Mouse (Mus musculus): Measurements from ENCODE around the gene Nup160.

Gene Nup160

DNA sequence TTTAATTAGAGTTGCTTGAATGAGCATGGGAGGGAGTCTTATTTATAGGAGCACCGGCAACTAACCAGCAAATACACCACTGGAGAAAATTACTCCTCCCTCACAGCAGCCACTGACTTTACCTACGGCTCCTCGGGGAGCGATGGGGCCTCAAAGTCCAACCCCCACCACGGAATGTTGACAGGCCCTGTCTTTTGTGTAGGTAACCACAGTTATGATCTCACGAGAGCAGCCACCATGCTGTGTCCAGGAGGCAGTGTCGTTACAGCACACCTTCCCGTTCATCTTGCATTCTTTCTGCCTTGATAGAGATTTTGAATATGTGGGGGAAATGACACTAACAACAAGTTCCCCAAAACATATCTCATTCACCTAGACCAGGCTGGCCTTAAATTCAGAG is at the start of gene Nup160:
Nup160 (plus strand) TSS at position 209 of the 400 bp plus-strand sequence.
- DNase-seq (ENCODE audit: low spot score in 2 of 2), result peak; percentile 50 to 52

DNA sequence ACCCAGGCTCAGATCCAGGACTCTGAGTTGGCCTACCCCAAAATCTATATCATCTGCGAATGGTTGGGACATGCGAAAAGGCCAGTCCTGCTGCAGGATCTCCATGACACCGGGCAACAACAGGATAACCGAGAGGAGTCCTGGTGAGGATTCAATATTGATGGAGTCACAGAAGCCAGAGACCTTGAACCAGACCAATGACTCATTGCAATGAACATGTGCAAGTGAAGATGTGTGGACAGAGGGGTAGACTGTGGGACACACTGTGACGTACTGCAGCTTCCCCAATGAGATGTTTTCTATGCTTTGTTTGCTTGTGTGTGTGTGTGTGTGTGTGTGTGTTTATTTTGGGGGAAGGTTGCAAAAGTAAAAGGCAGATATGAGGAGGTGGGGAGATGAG is 48.8 kb upstream of the Nup160 start:
- no peak for DNase-seq (ENCODE audit: low spot score in 2 of 2)

DNA sequence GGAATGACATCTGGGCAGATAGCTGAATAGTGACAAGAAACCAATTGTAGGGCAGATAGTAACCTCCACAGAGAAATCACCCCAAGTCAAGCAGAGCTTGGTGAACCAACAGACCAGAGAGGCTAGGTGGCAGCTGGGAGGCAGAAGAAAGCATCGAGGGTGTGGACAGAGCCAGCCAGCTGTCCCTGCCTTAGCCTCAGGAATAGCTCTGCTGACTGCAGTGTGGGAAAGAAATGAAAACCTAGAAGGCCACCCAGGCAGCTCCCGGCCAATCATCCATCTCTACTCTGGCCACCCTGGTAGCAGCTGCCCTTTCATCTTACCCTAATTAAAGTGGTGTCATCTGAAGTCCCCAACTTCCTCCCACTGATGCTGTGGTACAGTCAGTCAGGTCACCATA is 47.5 kb upstream of the Nup160 start:
- DNase-seq (ENCODE audit: low spot score in 2 of 2), result no peak

DNA sequence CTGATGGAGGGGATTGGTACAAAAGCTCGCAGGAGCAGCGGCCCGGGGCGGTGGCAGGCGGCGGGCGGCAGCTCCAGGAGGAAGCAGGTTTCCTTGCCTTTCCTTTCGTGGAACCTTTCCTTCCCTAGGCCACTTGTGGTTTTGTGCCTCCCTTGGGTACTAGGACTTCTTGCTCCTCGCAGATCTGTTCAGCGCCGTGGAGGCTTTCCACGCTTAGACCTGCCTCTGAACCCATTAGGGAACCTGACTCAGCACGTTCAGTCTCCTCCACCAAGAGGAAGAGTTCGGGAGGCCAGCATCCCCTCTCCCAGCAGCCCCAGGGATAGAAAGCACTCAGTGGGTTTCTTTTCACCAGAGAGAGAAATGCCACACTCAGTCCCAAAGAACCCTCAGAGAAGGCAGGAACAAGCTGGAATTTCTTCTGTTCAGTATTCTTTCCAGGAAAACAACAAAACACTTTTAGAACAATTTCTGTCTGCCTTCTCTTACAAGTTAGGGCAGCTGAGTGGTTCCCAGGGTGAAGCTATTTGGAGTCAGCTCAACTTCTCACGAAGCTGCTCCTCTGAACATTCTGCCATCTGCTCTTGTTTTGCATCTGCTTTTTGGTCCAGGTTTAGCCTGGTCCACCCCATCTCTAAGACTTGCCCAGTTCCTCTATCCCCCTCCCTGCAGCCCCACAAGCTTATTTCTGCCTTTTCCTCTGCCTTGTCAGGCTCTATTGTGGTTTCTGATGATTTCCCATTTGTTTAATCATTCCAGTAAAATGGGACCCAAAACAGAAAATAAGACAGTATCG is 44.9 kb upstream of the Nup160 start:
- peak in 1 of 2 experiments; percentile 42 for DNase-seq (ENCODE audit: low spot score in 2 of 2)

DNA sequence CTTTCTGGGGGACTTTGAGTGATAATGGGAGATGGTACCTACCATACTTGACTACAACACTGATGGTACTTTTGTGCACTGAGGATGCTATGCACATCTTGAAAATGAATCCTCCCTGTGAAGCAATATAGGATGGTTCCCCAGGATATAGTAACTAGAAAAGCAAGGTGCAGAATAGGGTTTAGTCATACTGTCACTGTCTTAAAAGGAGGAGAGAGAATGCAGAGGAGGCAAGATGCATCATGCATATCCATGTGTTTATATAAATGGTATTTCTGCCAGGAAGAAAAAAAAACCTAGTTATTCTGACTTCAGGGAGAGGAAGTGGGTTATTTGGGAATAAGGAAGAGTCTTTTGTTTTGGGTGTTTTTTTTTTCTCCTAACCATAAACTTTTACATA is 42.3 kb upstream of the Nup160 start:
- DNase-seq (ENCODE audit: low spot score in 2 of 2), result no peak

DNA sequence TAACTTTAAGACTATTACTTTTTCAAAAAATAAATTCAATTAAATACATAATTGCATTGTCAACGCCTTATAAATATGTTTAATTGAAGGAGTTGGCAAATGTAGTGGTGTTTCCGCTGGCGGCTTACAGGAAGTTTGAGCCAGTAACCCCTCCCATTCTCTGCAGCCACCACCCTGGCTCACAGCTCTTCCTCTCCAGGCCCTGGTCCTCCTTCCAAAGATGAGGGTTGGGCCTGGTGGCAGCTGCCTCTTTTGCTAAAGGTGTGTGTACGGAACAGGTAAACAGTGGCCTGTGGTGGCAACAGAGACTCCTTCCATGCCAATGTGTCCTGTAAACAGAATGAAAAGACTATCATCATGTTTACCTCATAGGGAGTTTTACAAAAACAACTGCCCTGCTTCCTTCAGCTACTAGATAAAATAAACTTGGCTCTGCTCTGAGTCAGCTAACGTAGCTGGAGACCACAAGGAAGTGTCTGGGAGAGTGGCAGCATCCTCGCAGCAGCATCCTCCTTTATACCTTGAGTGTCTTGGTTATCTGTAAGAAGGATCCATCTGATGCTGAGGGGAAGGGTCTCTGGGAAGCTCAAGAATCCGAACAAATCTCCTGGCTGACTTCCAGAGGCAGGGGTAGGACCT is 41.8 kb upstream of the Nup160 start:
- peak; percentile 52 to 57 for DNase-seq (ENCODE audit: low spot score in 2 of 2)

DNA sequence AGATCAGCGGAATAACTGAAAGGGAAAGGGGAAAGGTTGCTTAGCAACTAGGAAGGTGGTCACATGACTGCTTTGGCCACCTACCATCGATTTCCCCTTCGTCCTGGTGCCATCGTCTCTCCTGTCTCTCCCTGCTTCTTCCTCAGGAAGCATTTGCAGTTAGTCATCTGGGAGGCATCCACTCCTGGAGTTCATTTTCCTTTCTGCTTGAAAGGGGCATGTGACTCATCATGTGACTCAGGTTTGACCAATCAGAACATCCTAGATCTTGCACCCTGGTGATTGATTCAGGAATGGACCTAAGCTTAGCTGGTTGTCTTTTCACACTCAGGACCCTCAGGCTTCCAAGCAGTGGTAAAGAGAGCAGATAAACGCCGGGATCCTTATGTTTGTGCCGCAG is 40.2 kb upstream of the Nup160 start:
- DNase-seq (ENCODE audit: low spot score in 2 of 2), result no peak

DNA sequence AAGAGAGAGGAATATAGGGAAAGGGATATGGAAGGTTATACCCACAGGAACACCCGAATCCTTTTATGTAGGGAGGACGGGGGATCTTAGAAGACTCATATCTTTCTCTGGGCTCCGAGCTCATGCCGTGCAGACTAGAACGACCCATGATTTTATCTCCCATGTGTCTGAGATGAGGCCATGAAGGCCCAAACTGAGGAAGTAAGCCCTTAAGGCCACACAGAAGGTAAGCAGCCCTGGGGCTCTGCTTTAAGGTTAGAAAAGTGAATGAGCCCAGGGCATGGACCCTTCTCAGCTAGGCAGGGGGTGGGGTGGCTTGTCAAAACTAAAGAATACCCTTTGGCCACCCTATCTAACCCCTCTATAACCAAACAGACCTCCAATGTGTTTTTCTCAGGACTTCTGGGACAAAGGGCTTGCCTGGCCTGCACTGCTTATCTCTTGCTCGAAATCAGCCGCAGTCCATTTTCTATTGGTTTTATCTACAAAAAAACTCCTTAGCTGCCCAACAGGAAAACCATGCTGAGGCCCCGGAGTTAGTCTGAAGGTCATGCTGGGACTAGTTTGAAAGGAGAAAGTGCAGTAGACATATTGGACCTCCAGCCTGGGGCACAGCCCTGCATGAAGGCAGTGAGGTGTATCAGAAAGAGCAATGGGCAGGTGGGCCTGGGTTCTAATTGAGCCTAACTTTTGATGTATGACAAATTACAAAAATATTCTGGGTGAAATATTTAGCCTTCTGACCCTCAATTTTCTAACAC is 37.8 kb upstream of the Nup160 start:
- no peak for DNase-seq (ENCODE audit: low spot score in 2 of 2)

DNA sequence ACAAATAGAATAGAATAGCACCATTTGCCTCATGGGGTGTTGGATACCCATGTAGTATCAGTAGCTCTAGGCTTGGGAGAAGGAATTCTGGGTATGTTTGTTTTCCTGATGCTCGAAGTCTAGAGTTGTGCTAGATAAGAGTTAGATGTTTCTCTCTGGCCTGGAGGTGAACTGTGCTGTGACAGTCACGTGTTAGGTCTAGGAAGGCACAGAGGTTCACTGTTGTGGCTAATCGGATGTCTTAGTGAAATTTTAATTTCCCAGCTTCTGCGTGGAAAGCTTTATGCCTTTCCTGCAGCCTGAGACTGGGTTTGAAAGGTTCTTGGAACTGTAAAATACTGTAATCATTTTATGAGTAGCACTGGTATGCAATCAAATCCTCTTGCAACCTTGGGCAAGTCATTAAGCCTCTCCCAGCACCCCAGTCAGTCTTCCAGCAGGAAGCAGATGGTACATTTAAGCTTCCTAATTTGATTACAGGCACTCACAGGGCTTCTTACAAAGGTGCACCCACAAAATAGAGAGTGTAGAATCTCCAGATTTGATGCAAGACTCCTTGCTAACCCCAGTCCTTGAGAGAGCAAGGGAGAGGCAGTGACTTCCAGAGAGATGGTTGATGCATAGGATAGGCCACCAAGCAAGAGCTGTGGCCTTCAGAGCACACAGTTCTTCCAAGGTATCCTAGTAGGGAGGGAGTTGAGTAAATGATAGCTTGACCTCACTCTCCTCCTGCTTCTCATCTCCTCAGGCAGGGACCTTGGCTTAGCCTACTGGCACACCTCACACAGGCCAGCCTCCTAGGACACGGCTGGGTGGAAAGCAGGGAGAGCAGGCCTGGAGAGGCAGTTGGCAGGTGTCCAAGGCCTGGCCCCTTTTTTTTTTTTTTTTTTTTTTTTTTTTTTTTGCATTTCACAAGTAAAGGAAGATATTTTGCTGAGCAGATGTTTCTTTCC is 37.0 kb upstream of the Nup160 start:
- no peak for DNase-seq (ENCODE audit: low spot score in 2 of 2)

DNA sequence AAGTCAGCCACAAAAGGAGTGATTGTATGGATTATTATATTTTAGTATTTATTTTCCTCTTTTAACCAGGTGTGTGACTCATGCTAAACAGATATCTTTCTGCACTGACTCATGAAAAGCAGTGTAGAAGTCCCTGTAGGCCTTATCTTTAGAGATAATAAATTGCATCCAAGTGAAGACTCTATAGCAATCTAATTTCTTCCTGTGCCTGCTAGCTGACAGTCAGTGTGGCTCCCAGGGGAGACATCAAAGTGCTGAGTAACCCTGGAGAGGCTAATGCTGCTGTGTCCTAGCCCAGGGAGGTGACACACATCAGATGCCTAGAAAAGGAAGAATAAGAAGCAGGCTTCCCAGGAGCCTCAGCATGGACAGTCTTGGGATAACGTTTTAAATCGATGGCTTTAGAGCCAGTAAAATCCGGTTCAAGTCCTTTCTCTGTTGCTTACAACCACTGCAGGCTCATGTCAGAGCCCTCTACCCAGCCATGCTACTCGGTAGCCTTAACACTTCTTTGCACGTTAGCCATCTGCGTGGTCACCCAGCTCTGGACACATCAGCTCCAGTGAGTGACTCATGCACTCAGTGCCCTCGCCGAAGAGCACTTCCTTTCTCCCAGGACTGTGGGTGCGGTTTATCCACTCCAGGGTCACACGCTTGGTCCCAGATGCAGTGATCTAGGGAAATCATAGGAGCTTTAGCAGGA is 35.9 kb upstream of the Nup160 start:
- no peak for DNase-seq (ENCODE audit: low spot score in 2 of 2)

DNA sequence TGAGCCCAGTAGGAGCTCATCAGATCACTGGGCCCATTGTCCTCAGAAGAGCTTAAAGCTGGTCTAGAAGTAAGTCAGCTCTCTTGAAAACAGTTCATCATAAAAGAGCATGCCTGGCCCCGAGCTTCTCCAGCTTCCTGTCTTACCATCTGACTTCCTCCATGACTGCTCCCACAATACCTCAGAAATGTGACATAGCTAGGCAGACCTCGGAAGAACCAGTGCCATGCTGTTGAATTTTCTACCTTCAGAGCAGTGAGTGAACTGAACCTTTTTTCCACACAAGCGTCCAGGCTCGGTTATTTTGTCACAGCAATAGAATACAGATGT is 35.3 kb upstream of the Nup160 start:
- DNase-seq (ENCODE audit: low spot score in 2 of 2), result no peak

DNA sequence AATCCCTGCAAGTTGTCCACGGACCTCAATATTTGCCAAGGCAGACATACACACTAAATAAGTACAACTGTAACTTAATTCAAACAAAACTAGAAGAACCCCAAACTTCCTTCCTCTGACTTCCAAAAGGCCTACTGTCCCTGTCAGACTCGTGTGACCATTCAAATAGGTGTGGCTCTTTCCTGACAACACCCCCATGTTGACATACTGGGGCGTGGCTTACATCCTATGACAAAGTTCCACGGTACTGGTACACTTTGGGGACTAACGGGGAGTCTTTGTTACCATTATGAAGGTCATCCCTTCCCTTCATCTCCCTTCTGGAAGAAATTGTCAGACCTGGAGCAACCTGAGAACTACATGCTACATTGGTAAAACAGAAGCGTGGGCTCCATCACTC is 29.9 kb upstream of the Nup160 start:
- DNase-seq (ENCODE audit: low spot score in 2 of 2), result no peak

DNA sequence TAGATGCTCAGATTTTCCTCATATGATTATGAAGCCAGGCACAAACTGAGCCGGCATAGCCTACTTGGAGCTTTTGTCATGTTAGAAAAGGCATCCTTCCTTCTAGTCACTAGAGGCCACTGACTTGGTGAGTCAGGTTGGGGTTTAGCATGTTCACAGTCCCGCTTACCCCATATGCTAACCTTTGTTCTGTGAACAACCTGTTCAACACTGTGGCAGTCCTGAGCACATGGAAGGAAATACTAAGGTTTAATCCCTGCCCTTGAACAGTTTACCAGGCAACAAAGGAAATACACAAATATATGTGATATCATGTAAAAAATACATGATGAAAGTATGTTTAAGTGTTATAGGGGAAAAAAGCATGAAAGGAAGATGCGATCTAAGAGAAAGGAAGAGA is 27.6 kb upstream of the Nup160 start:
- DNase-seq (ENCODE audit: low spot score in 2 of 2), result no peak

DNA sequence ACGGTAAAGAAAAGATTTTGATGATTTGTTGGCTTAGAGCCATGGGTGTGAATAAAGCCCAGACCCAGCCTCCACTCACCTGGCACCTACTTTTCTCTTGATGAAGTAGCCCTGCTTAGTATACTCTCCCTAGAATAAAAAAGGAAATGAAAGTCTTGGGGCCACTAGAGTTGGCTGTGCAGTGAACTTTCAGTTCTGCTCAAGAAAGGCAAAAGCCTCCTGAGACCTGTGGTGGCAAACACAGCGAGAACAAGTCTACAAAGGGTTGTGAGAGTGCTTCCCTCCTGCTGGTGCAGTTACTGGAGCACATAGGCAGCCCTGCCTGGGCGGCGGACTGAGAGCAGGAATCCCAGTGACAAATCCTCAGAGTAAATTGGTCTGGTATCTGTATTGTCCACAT is 27.1 kb upstream of the Nup160 start:
- DNase-seq (ENCODE audit: low spot score in 2 of 2), result peak; percentile 89 to 91

DNA sequence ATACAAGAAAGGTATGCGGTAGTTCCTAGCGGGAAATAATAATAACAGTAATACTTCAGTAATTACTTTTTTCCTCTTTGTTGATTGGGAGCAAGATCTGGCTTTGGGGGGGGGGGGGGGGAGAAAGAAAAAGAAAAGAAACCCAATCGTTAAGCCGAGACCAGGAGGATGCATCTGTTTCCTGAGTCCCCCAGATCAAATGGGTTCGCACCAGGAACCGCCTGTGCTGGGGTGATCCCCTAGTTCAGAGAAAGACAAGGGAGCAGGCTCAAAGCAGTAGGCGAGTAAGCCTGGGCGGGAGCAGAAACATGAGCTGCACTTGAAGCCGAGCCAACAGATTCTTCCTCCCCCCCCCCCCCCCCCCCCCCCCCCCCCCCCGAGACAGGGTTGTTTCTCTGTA is 24.9 kb upstream of the Nup160 start:
- DNase-seq (ENCODE audit: low spot score in 2 of 2), result peak; percentile 41 to 44

DNA sequence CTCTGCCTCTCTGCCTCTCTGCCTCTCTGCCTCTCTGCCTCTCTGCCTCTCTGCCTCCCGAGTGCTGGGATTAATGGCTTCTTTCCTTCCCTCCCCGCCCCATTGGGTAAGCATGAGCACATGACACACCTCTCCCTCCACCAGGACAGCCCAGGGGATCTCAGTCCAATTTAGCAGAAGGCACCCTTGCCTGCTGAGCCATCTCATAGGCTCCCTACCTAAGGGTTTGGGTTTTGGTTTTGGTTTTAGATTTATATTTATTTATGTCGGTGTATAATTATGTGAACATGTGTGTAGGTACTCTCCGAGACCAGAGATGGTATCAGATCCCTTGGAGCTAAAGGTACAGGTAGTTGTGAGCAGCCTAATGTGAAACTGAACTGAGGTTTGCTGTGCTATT is 24.0 kb upstream of the Nup160 start:
- DNase-seq (ENCODE audit: low spot score in 2 of 2), result no peak

DNA sequence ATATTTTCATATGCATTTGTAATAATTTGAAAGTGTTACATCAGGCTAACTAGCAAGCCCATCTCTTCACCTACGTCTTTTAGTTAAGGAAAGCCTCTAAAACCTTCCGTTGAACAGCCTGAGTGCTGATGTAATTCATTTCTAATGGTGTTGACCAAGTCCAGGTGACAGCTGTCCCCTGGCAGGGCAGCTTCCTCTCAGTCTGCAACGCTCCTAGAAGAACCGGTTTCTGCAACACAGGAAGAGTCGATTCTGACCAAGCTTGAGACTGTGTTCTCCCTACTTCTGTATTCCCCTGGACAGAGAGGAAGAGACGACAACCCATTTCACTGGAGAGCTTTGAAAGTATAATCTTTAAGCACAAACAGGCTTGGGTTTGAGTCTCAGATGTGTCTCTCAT is 21.6 kb upstream of the Nup160 start:
- no peak for DNase-seq (ENCODE audit: low spot score in 2 of 2)

DNA sequence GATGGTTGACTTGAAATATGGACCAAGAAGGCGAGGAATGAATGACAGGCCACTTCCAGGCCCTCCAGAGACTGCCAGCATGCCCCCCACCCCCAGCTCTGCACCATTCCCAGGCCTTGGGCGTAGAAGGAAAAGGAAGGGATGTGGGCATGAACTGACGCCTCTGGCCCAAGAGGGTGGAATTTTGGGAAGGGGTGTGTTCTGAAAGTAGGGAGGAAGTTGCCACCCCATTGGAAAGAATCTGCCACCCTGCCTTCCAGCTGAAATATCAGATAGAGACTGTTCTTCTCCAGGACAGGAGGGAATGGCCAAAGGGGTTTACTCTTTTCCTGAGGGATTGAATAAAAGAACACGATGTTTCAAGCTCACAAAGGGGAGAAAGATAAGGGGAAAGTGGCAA is 18.4 kb upstream of the Nup160 start:
- DNase-seq (ENCODE audit: low spot score in 2 of 2), result no peak

DNA sequence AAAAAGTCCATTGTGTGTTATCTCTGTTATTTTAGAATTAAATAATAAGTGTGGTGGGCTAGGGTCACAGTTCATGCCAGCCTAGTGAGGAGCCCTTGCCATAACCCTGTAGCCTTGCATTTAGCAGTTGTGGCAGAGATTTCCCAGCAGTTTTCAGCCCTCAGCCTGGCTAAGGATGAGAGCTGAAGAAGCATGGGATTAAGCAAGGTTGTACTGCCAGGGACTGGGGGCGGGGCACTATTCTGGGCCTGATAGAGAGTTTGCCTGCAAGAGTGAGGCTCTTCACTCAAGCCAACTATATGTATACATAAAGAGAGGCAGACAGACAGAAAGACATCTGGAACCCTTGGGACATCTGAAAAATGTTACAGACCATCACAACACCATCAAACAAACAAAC is 18.0 kb upstream of the Nup160 start:
- no peak for DNase-seq (ENCODE audit: low spot score in 2 of 2)

DNA sequence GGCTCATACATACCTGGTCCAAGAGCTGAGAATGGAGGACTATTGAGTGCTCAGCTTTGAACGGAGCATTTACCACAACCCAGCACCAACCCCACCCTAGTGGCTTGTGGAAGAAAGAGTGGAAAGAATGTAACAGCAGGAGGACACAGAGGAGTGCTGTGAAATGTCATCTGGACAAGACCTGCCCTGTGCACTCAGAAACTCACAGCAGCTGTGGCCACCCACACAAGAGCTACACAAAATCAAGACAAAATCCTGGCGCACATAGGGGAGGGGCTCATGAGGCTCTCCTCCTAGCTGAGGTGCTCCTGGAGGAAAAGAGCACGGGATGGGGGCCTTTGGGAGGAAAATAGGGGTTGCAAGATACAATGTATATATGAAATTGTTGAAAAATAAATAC is 17.4 kb upstream of the Nup160 start:
- DNase-seq (ENCODE audit: low spot score in 2 of 2), result no peak

DNA sequence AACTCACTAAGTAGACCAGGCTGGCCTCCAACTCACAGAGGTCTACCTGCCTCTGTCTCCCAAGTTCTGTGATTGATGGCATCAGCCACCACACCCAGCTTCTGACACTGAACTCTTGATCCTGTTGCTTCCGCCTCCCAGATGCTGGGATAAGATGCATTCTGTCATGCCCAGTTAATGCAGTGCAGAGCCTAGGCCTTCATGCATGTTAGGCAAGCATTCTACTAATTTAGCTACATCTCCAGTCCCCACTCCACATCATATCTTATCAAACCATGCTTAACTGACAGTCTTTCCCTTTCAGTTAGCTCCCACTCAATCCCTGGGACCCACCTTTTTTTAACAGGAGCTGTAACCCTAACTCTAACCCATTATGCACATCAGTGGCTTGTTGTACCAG is 16.1 kb upstream of the Nup160 start:
- no peak for DNase-seq (ENCODE audit: low spot score in 2 of 2)
